Mouse (Mus musculus): Measurements from ENCODE around the gene Mov10. TPM values are rescaled to one million over a fixed set of nuclear protein-coding genes. Genes with fewer than 3 reads are reported as not detected.
"Not testable (repeated sequence)": the region's sequence is repeated elsewhere in the genome, so short reads cannot be mapped to it uniquely, and the experiment has no call there.

The Mov10 gene
- 15.0 TPM in 2 replicates for polyA plus RNA-seq (2012; rRNA removed)

DNA sequence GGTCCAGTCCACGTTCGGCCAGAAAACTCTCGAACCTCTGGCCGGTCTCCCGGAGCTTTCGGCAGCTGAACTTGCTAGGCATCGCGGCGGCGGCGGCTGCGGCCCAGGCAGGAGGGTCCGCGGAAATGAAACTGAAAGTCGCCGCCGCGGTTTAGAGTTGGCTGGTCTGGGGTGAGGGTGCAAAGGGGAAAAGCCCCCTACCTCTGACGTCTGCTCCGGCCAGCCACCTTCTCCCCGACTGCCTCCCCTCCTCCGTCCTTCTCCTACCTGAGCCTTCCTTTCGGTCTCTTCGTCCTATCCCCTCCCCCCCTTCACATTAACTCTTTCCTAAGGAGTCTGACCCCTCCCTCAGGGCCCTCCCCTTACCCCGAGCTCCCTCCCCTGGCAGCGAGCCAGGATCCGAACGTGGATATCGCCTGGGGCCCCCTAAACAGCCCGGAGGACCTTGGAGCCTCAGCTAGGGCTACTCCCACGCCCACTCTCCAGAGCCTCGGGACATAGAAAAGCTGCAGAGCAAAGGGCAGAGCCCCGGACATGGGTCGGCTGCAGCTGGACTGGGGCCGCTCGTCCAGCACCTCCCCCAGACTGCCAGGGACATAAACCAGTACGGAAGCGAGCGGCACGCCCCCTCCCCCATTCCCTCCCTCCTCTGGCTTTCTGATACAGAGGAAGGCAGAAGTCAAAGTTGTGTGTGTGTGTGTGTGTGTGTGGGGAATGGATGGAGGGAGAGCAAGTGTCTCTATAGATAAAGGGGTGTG is at the start of gene Mov10:
Gene Mov10, minus strand, starts transcription at position 573 of the 758 bp plus-strand sequence.
- peak in 1 of 2 experiments; percentile 29 for DNase-seq (ENCODE audit: extremely low spot score in 1 of 2, low spot score in 1 of 2)

DNA sequence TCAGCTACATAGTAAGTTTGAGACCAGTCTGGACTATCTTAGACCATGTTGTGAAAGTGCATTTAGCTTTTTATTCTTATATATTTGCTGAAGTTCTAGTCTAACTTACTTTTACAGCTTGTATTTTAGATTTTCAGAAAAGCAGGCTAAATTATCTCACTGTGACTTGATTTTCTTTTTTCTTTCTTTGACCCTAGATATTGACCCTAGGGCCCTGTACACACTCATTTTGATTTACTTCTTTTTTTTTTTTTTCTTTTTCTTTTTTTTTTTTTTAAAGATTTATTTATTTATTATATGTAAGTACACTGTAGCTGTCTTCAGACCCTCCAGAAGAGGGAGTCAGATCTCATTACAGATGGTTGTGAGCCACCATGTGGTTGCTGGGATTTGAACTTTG is 48.3 kb upstream of the Mov10 start:
- DNase-seq (ENCODE audit: extremely low spot score in 1 of 2, low spot score in 1 of 2) = not testable (repeated sequence)

DNA sequence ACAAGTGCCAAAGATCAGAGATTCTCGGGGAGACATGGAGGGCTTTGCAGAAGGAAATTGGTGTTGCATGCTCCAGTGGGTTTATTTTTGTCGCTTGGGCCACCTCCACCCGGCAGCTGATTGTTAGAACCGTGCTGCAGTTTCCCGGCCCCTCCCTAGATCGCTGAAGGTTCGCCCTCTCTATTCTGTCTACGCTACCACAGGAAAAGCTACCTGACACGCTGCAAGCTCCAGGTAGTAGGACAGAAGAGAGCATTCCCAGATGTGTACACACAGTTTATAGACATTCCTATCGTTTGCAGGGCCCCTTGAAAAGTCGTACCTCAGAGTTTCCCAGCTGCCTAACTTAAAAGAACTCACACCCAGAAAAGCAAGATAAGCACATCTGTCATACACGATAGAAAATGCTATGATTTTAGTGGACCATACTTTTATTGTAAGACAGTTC is 47.0 kb upstream of the Mov10 start:
- peak in 1 of 2 experiments; percentile 7 for DNase-seq (ENCODE audit: extremely low spot score in 1 of 2, low spot score in 1 of 2)

DNA sequence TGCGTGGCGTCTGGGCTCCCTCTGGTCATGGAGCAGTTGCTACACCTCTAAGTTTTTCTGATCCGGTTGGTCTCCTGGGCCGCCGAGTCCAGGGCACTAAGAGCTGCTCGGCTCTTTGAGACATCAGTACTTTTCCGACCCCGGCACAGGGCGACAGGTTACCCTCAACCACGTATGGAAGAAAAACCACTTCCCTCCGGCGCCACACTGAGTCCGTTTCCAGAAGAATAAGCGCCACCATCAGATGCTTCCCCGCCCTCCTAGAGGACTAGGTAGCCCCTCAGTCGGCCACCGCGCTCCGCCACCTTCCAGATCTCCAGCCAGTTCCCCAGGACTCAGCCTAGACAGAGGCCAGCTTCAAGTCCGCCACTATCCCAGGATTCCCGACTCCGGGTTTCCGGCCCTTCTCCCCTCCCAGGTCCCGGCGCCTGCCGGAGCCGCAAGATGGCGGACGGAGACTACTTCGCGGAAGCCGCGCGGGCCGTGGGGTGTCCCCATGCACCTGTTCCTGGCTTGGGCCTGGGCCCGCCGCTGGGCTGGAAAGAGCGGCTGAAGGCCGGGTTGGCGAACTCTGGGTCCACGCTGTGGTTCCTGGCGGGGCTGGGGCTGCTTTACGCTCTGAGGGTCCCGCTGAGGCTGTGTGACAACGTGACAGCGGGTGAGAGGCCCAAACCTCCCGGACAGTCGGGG is 46.4 kb upstream of the Mov10 start:
- DNase-seq (ENCODE audit: extremely low spot score in 1 of 2, low spot score in 1 of 2) = peak; percentile 75 to 94

DNA sequence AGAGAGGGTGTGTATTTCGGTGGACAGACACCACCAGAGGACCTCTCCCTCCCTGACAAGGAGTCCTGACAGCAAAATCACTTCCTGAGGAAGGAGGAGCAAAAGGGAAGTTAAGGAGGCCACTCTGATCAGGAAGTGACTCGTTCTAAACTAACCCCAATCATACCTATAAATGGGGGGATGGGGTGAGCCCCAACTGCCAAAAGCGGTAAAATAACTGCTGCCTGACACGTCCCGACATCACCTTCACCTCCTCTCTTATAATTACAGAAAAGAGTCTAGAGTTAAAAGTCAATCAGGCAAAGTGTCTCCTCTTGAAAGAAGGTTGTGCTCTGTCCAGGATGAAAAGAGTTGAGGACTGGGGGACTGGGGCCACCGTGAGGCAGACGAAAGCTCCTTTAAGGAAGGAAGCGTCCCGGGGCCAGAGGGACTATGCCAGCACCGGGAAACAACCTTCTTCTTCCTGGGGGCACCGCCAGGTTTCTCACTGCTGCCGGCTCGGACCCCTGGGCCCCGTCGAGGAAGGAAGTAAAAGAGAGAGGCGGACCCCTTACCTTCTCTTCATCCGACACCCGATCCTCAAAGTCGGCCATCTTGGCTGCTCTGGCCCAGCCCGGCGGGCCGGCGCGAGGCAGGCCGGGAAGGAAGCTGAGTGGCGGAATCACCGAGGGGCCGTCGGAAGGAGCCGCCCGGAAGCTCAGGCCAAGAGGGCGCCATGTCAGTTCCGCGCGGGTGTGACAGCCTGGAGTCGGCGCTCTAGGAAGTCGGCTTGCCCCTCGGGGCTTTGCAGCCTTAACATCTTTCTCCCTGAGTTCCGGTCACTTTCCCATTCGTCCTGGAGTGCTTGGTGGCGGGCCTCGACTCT is 45.7 kb upstream of the Mov10 start, which contains the start of the genes St7l and Capza1:
Gene St7l, plus strand, starts transcription at position 220 of the 865 bp plus-strand sequence.
Gene Capza1, minus strand, starts transcription at position 720 of the 865 bp plus-strand sequence.
- DNase-seq (ENCODE audit: extremely low spot score in 1 of 2, low spot score in 1 of 2) = peak; percentile 80 to 91

DNA sequence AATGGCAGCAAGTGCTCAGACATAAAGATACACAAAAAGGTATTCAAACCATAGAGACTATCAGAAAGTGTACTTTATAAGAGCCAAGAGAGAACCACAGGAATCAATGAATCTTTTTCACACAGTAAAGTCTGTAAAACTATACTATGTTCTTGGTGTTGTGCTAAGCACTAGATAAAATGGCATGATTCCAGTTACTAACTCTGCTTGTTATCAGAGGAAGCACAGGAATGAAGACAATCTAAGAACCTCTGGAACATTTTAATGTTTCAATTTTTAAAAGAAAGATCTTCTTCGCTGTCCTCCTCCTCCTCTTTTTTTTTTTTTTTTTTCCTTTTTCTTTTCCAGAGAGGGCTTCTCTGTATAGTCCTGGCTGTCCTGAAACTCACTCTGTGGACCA is 40.2 kb upstream of the Mov10 start:
- no peak for DNase-seq (ENCODE audit: extremely low spot score in 1 of 2, low spot score in 1 of 2)

DNA sequence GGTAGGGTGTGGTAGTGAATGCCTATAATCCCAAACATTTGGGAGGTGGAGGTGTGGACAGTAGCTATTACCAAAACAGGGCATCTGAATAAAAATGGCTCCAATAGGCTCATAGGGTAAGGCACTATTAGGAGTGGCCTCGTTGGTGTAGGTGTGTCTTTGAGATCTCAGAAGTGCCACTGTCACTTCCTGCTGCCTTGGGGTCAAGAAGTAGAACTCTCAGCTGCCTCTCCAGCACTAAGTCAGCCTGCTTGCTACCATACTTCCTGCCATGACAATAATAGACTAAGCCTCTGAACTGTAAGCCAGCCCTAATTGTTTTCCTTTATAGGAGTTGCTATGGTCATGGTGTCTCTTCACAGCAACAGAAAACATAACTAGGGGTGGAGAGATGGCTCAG is 37.7 kb upstream of the Mov10 start:
- DNase-seq (ENCODE audit: extremely low spot score in 1 of 2, low spot score in 1 of 2) = no peak

DNA sequence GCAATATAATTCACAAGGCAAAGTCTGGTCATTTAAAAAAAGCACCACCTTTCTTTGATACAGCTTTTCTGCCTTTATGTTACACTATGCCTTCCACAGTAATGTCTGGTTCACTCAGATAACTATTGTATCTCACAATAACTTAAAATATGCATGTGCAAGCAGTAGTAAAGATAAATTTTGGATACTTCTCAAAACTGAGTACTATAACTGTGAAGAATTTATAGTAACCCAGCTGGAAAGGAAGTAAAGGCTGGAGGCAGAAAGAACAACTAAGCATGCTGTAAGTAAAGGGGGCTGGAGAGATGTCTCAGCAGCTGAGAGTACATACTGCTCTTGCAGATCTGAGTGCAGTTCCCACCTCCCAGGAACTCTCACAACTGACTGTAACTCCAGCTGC is 36.5 kb upstream of the Mov10 start:
- DNase-seq (ENCODE audit: extremely low spot score in 1 of 2, low spot score in 1 of 2) = no peak

DNA sequence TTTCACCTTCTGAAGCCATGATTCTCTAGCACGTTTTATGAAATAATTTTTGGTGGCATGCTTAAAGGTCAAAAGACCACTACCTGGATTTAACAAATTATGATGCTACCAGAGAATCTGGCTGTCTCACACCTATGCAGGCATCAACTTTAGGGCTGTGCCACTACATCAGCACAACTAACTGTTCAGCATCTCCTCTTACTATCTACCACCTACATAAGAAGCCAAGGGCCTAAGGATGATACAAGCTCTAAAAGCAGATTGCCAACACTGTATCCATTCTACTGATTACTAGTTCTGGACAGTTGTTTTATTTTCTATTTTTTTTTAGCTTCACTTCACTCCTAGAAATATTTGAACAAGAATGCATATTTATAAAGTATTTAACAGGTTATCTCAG is 36.1 kb upstream of the Mov10 start:
- no peak for DNase-seq (ENCODE audit: extremely low spot score in 1 of 2, low spot score in 1 of 2)

DNA sequence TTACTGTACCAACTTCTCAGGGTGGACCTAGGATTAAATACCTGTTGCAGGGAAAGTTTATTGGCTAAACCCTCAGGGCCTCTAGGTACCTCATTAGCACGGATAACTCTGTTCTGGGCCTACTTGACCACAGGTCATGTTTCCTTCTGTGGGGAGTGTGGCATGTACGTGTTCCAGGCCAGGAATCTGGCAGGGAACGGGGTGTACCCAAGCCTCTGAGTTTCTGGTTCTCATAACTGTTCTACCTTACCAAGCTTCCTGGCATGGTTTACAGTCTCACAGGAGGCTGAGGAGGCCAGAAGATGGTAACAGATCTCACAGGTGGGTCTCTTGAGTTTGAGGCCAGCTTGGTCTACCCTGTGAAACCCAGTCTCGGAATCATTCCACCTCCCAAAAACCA is 28.2 kb upstream of the Mov10 start:
- DNase-seq (ENCODE audit: extremely low spot score in 1 of 2, low spot score in 1 of 2) = no peak

DNA sequence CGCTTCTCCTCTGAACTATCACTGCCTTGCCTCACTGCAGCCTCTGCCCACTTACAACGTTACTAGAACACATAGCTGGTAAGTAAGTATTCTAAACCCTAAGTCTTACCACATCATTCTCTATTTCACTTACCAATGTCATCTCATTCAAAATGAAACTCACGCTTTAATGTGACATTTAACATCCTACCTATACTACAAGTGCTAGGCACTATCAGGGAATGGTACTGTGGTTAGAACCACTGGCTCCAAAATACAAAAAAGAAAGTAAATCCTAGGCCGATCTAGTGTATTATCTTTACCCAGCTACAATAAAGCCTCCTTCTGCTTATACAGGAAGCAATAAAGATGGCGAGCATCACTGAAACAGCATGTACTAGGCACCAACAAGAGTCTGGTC is 22.7 kb upstream of the Mov10 start:
- DNase-seq (ENCODE audit: extremely low spot score in 1 of 2, low spot score in 1 of 2) = no peak

DNA sequence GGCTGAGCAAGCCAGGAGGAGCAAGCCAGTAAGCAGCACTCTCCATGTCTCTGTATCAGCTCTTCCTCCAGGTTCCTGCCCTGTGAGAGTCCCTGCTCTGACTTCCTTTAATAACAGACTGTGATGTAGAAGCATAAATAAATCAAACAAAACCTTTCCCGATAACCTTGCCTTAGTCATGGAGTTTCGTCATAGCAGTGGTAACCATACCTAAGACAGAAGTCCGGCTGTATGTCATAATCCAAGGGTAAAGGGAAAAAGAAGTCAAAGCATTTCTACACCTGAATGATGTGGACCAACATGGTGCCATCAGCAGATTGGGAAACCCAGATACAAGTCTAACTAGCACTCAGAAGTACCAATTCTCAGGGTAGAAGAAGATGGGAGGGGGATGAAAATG is 17.4 kb upstream of the Mov10 start:
- DNase-seq (ENCODE audit: extremely low spot score in 1 of 2, low spot score in 1 of 2) = no peak

DNA sequence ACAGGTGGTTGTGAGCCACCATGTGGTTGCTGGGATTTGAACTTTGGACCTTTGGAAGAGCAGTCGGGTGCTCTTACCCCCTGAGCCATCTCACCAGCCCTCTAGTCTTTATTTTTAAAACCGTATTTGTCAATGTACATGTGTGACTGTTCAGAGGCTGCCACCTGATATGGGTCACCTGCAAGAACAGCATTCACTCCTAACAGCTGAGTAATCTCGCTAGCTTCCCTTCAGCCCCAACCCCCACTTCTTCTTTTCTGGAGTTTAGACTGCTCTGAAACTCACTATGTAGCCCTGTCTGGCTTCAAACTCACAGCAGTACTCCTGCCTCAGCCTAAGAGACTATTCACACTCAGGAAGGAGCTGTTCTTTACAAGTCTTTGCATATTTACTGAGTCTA is 4.0 kb upstream of the Mov10 start:
- no peak for DNase-seq (ENCODE audit: extremely low spot score in 1 of 2, low spot score in 1 of 2)

DNA sequence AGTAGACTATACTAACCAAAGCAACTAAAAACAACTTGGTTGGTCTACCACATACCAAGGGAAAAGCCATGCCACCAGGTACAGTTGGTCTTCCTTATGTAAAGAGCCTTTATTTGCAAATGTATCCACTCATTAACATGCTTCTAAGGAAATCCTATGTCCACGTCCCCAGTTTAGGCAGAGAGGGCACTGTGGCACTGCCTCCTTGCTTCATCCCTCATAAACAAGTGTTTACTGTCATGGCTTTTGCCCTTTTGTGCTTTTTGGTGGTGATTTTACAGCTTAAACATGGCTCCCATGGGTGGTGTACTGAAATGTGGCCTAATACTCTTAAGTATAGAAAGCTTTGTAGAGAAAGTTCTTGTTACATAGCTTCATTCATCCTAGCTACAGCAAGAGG is 2.1 kb upstream of the Mov10 start:
- DNase-seq (ENCODE audit: extremely low spot score in 1 of 2, low spot score in 1 of 2) = no peak

DNA sequence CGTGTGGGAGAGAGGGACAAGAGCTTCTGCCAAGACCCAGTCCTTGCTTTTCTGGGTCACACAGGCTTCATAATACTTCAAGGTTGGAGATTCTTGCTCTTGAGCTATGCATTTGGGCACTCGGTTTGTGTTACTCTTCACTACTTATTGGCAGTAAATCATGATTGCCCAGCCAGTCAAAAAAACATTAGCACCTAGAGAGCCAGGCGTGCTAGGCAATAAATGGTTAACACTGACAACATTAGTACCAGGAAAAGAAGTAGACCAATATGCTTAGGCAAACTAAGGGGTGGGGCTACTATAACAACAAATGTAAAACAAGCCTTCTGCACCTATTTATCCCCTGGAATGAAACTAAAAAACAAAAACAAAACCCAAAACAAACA is 379 bp upstream of the Mov10 start:
- DNase-seq (ENCODE audit: extremely low spot score in 1 of 2, low spot score in 1 of 2) = no peak

DNA sequence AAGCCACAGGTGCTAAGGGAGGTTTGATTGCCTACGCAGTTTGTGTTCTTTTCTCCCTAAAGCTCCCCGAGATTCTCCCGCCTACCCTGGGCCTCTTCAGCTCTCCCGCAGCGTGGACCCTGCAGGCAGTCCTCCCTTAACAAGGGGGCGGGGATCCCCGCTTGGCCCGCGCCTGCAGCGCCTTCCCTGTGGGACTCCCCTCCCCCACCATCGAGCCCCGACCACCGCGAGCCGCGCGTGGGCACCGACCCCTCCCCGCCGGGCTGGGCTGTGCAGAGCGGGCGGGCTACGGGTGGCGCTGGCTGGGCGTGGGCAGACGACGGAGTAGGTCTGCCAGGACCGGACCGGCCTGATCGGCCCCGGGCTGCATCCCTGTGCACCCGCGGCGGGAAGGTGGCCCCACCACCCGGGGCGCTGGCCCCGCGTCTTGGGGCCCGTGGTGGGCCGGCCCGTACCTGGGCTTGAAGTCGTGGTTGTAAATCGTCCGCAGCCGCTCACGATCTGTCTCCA is 827 bp downstream of the Mov10 start:
- DNase-seq (ENCODE audit: extremely low spot score in 1 of 2, low spot score in 1 of 2) = peak in 1 of 2 experiments; percentile 39

DNA sequence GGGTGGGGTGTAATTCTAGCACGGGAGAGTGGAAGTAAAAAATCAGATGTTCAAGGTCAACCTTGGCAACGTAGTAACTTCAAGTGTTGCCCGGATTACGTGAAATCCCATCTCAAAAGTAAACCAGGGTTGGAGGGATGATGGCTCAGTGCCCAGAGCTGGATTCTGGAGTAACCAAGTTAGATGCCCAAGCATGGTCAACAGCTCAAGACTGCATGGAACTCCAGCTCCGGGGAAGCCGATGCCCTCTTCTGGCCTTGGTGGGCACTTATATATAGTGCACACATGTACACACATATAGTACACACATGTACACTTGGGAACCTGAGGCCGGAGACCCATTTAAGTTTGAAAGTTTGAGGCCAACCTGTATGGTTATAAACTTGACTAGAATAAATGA is 2.2 kb downstream of the Mov10 start:
- no peak for DNase-seq (ENCODE audit: extremely low spot score in 1 of 2, low spot score in 1 of 2)

DNA sequence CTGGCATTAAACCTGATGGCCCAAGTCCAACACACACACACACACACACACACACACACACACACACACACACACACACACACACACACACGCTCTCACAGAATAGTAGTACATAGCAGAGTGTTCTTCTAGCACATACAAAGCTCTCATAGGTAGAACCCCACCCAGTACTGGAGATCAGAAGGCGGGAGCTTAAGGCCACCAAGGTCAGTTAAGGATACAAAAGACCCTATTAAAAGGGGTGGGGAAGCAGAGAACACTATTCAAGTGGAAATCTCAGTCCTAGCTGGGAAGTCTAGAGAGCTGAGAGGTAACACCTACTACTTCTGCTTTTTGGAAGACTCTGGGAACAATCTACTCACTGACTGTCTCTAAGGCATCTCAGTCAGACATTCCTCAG is 3.0 kb downstream of the Mov10 start:
- no peak for DNase-seq (ENCODE audit: extremely low spot score in 1 of 2, low spot score in 1 of 2)

DNA sequence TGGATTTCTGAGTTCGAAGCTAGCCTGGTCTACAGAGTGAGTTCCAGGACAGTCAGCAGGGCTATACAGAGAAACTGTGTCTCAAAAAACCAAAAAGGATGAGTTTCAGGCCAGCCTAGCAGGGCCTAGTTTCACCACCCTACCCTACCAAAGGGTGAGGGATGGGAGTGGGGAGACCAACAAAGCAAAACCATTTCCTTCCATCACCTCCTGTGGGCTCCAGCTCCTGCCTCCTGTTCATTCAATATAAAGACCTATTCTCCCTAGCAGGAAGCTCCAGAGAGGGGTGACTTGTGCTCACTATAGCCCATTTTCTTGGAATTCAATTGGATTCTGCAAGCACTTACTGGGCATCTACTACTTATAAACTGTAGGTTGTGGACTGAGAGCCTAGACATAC is 3.6 kb downstream of the Mov10 start:
- no peak for DNase-seq (ENCODE audit: extremely low spot score in 1 of 2, low spot score in 1 of 2)

DNA sequence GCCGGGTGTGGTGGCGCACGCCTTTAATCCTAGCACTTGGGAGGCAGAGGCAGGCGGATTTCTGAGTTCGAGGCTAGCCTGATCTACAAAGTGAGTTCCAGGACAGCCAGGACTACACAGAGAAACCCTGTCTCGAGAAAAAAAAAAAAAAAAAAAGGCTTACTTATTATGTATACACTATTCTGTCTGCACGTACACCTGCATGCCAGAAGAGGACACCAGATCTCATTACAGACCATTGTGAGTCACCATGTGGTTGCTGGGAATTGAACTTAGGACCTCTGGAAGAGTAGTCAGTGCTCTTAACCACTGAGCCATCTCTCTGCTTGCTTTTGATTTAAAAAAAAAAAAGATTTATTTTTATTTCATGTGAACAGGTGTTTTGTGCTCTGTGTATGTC is 5.1 kb downstream of the Mov10 start:
- DNase-seq (ENCODE audit: extremely low spot score in 1 of 2, low spot score in 1 of 2) = not testable (repeated sequence)

DNA sequence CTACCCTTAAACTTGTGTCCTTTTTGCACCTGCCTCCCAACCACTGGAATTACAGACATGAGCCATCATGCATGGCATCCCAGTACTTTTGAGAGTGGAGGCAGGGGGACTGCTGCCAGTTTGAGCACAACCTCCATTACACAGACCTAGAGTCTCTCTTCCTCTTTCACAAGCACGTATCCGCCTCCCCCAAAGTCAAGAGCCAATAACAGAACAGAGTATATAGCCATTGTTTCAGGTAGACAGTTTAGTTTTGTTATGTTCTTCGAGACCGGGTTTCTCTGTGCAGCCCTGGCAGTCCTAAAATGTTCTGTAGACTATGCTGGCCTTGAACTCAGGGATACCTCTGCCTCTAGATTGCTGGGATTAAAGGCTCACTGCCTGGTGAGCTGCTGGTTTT is 6.1 kb downstream of the Mov10 start:
- DNase-seq (ENCODE audit: extremely low spot score in 1 of 2, low spot score in 1 of 2) = no peak

Data from frontal cortex, adult 2 months (tissue).